Mouse (Mus musculus) cerebellum, adult 11 months (tissue): ENCODE measurements around the gene Vamp1.
A peak's percentile ranks its signal among the peaks of the same experiment; 100 is the strongest.

ENCODE experiments used
- DNase-seq: peaks from one replicate; pipeline ENCODE4 v3.0.0; 2022

Gene Vamp1

GRCm38 (mm10) chr6:125213715-125214114 is 1.6 kb upstream of the Vamp1 start:
- DNase-seq: no peak

GRCm38 (mm10) chr6:125216898-125217297 is 1.5 kb downstream of the Vamp1 start:
- no peak for DNase-seq

- DNase-seq: no peak
Measured at GRCm38 (mm10) chr6:125217899-125218298, 2.5 kb downstream of the Vamp1 start.

- DNase-seq: peak; percentile 59
Measured at GRCm38 (mm10) chr6:125218963-125219362, 3.6 kb downstream of the Vamp1 start.

GRCm38 (mm10) chr6:125221115-125221745 is 5.9 kb downstream of the Vamp1 start:
- DNase-seq: no peak

GRCm38 (mm10) chr6:125222146-125222545 is 6.8 kb downstream of the Vamp1 start:
- no peak for DNase-seq

GRCm38 (mm10) chr6:125222577-125222976 is 7.2 kb downstream of the Vamp1 start:
- no peak for DNase-seq

GRCm38 (mm10) chr6:125225518-125226115 is 10.3 kb downstream of the Vamp1 start:
- DNase-seq: no peak

GRCm38 (mm10) chr6:125230571-125230970 is 15.2 kb downstream of the Vamp1 start:
- DNase-seq: no peak

GRCm38 (mm10) chr6:125231117-125232044 is 16.0 kb downstream of the Vamp1 start, which contains the start of gene Tapbpl:
TSS of gene Tapbpl (minus strand) at chr6:125231860.
- DNase-seq: peak; percentile 47

GRCm38 (mm10) chr6:125232045-125232437 is 16.7 kb downstream of the Vamp1 start:
- DNase-seq: no peak

- no peak for DNase-seq
Measured at GRCm38 (mm10) chr6:125232516-125232915, 17.2 kb downstream of the Vamp1 start.

- no peak for DNase-seq
Measured at GRCm38 (mm10) chr6:125233816-125234519, 18.6 kb downstream of the Vamp1 start.

- DNase-seq: no peak
Measured at GRCm38 (mm10) chr6:125234520-125234828, 19.1 kb downstream of the Vamp1 start.

GRCm38 (mm10) chr6:125236341-125236740 is 21.0 kb downstream of the Vamp1 start:
- no peak for DNase-seq

- DNase-seq: no peak
Measured at GRCm38 (mm10) chr6:125236782-125237181, 21.4 kb downstream of the Vamp1 start, which contains the start of gene Cd27. TSS of gene Cd27 (minus strand) at chr6:125237010.

GRCm38 (mm10) chr6:125237421-125237820 is 22.1 kb downstream of the Vamp1 start:
- no peak for DNase-seq

- DNase-seq: no peak
Measured at GRCm38 (mm10) chr6:125238396-125238795, 23.0 kb downstream of the Vamp1 start.

- DNase-seq: no peak
Measured at GRCm38 (mm10) chr6:125239547-125239946, 24.2 kb downstream of the Vamp1 start.

GRCm38 (mm10) chr6:125240617-125241016 is 25.3 kb downstream of the Vamp1 start:
- no peak for DNase-seq

GRCm38 (mm10) chr6:125241566-125241965 is 26.2 kb downstream of the Vamp1 start:
- DNase-seq: no peak

GRCm38 (mm10) chr6:125244551-125244950 is 29.2 kb downstream of the Vamp1 start:
- no peak for DNase-seq

GRCm38 (mm10) chr6:125252285-125252684 is 36.9 kb downstream of the Vamp1 start:
- no peak for DNase-seq
